ENCODE assay signal across 12 mouse cellular contexts in genomic region chr5:28124321-28125230, GRCm38 (mm10). TPM values are rescaled to one million over a fixed set of nuclear protein-coding genes. Genes with fewer than 3 reads are reported as not detected.
A peak's percentile ranks its signal among the peaks of the same experiment; 100 is the strongest.
DNase-seq lines count a peak whose midpoint lies in the region; ATAC-seq lines count a peak whose summit lies in the region.
"Had no signal": no experiment of that assay in that cellular context is flagged by ENCODE, and none has a peak within 500 bp of the region (broad histone marks: within the 10 kb centered on the region; RNA-seq: fewer than 3 reads in every experiment).

No protein-coding gene starts in this region.

- H3K27me3 ChIP-seq in heart, embryonic 12.5 days (replicated peaks): peaks cover 91% of the 10 kb centered on the region
- H3K27me3 ChIP-seq in forebrain, embryonic 14.5 days (replicated peaks; ENCODE audit: control insufficient read depth, insufficient read depth, low read length): peaks cover 84% of the 10 kb centered on the region
- peaks cover 38% of the 10 kb centered on the region for H3K27me3 ChIP-seq in midbrain, embryonic 14.5 days (ENCODE audit: control insufficient read depth, insufficient read depth, low read length)

- DNase-seq in heart, postnatal 4 days: no peak
- DNase-seq in Muller cell, postnatal 12 days (ENCODE audit: inconsistent ontology term): peak; percentile 12
- DNase-seq in forebrain, embryonic 14.5 days (ENCODE audit: low spot score): peak; percentile 29
- DNase-seq in midbrain, embryonic 14.5 days: peak; percentile 76
- DNase-seq in gastrocnemius, postnatal 14 days: no peak
- DNase-seq: adrenal gland, postnatal 25 days had no signal

- 0 out of 2 replicates have a peak overlapping the region, but pooled peaks have one; percentile 16 for H3K4me2 ChIP-seq in heart, embryonic 12.5 days
- H3K4me2 ChIP-seq in forebrain, embryonic 14.5 days (ENCODE audit: low read length): peak overlapping the region; percentile 12; the same call in 1 of the 2 replicates
- peak overlapping the region; percentile 53 for H3K4me2 ChIP-seq in midbrain, embryonic 14.5 days (ENCODE audit: low read length)
- H3K4me2 ChIP-seq: intestine, embryonic 15.5 days; limb, embryonic 15.5 days had no signal

- H3K27ac ChIP-seq in heart, embryonic 12.5 days (ENCODE audit: poor library complexity, severe bottlenecking): no peak overlapping the region
- H3K27ac ChIP-seq in forebrain, embryonic 14.5 days (ENCODE audit: low read depth, low read length): no peak overlapping the region
- H3K27ac ChIP-seq in midbrain, embryonic 14.5 days (replicated peaks; ENCODE audit: low read depth, low read length): peak overlapping the region; percentile 87
- H3K27ac ChIP-seq: intestine, embryonic 15.5 days; limb, embryonic 15.5 days had no signal

- no peak overlapping the region for H3K4me3 ChIP-seq in heart, embryonic 12.5 days
- no peak overlapping the region for H3K4me3 ChIP-seq in forebrain, embryonic 14.5 days (ENCODE audit: low read depth, low read length)
- H3K4me3 ChIP-seq in midbrain, embryonic 14.5 days (replicated peaks; ENCODE audit: low read depth, low read length): peak overlapping the region; percentile 28
- H3K4me3 ChIP-seq: intestine, embryonic 15.5 days; limb, embryonic 15.5 days had no signal

- 4% methylated on average over 28 of the region's 28 CpGs for WGBS in heart, embryonic 12.5 days
- whole genome bisulfite sequencing in forebrain, embryonic 14.5 days: 4% methylated on average over 28 of the region's 28 CpGs
- WGBS in midbrain, embryonic 14.5 days: 3% methylated on average over 28 of the region's 28 CpGs

- no peak overlapping the region for H3K9ac ChIP-seq in heart, embryonic 12.5 days
- no peak overlapping the region for H3K9ac ChIP-seq in forebrain, embryonic 14.5 days (ENCODE audit: low read length)
- peak overlapping the region; percentile 59 for H3K9ac ChIP-seq in midbrain, embryonic 14.5 days (replicated peaks; ENCODE audit: low read length)
- H3K9ac ChIP-seq: intestine, embryonic 15.5 days; limb, embryonic 15.5 days had no signal

- H3K9me3 ChIP-seq in heart, embryonic 12.5 days (replicated peaks): no peaks in the 10 kb centered on the region
- H3K9me3 ChIP-seq in forebrain, embryonic 14.5 days (replicated peaks; ENCODE audit: control insufficient read depth, low read length): no peaks in the 10 kb centered on the region
- H3K9me3 ChIP-seq in midbrain, embryonic 14.5 days (ENCODE audit: control insufficient read depth, low read length): no peaks in the 10 kb centered on the region
- H3K9me3 ChIP-seq: intestine, embryonic 15.5 days; limb, embryonic 15.5 days had no signal

- no peaks in the 10 kb centered on the region for H3K36me3 ChIP-seq in heart, embryonic 12.5 days
- H3K36me3 ChIP-seq in forebrain, embryonic 14.5 days (ENCODE audit: control insufficient read depth, insufficient read depth, low read length): no peaks in the 10 kb centered on the region
- H3K36me3 ChIP-seq in midbrain, embryonic 14.5 days (ENCODE audit: control insufficient read depth, insufficient read depth, low read length): no peaks in the 10 kb centered on the region
- H3K36me3 ChIP-seq: intestine, embryonic 15.5 days; limb, embryonic 15.5 days had no signal

- no peak for ATAC-seq in heart, embryonic 12.5 days (ENCODE audit: insufficient number of reproducible peaks, low FRiP score)
- peak; percentile 40 for ATAC-seq in forebrain, embryonic 14.5 days
- ATAC-seq in midbrain, embryonic 14.5 days (ENCODE audit: low FRiP score, low TSS enrichment): peak; percentile 86
- no peak for ATAC-seq in granulocyte monocyte progenitor cell, adult 5-6 weeks (replicated peaks; ENCODE audit: poor library complexity, severe bottlenecking)
- ATAC-seq in inflammation-experienced regulatory T-cells, adult 6 months: no peak
- ATAC-seq: intestine, embryonic 15.5 days had no signal

- intact Hi-C loops in gastrocnemius, postnatal 14 days (cut with DNase I; ENCODE audit: low total_unique reads): no loop called here

- peaks cover 3% of the 10 kb centered on the region for H3K4me1 ChIP-seq in heart, embryonic 12.5 days (replicated peaks)
- no peaks in the 10 kb centered on the region for H3K4me1 ChIP-seq in forebrain, embryonic 14.5 days (ENCODE audit: control insufficient read depth, insufficient read depth, low read length)
- peaks cover 11% of the 10 kb centered on the region for H3K4me1 ChIP-seq in midbrain, embryonic 14.5 days (ENCODE audit: control insufficient read depth, insufficient read depth, low read length)

RNA-seq across cellular contexts. Expression of gene En2, which starts 40.9 kb away (rescaled TPM):
- not detected in 2 replicates for polyA plus RNA-seq in heart, embryonic 12.5 days (2016; fragmentation: Nextera tagmentation; extraction: Ambion mirVana)
- total RNA-seq in heart, postnatal 4 days (2021): not detected
- polyA plus RNA-seq in forebrain, embryonic 14.5 days (2014; fragmentation: Nextera tagmentation; extraction: Ambion mirVana): not detected in 2 replicates
- polyA plus RNA-seq in midbrain, embryonic 14.5 days (2014; fragmentation: Nextera tagmentation; extraction: Ambion mirVana): 3.8 TPM in 2 replicates
- total RNA-seq in gastrocnemius, postnatal 14 days (2021): under 1 TPM; 0.18 to 0.23 TPM
- not detected in 2 replicates for total RNA-seq in granulocyte monocyte progenitor cell, adult 5-6 weeks (2014; fragmentation: Nextera tagmentation)
- not detected in 2 replicates for total RNA-seq in granulocyte monocyte progenitor cell, adult 5-6 weeks (2017)
- polyA plus RNA-seq in inflammation-experienced regulatory T-cells, adult 6 months (2017; shearing (Covaris generic)): not detected
- polyA plus RNA-seq: embryonic facial prominence, embryonic 14.5 days; intestine, embryonic 15.5 days; limb, embryonic 15.5 days had no signal

RNA-seq across cellular contexts. Expression of gene Insig1, which starts 53.4 kb away (rescaled TPM):
- 34.3 and 37.8 TPM in 2 replicates for polyA plus RNA-seq in heart, embryonic 12.5 days (2016; fragmentation: Nextera tagmentation; extraction: Ambion mirVana)
- 10 to 100 TPM; 53.3 to 54.0 TPM for total RNA-seq in heart, postnatal 4 days (2021)
- 81.8 and 85.6 TPM in 2 replicates for polyA plus RNA-seq in forebrain, embryonic 14.5 days (2014; fragmentation: Nextera tagmentation; extraction: Ambion mirVana)
- polyA plus RNA-seq in midbrain, embryonic 14.5 days (2014; fragmentation: Nextera tagmentation; extraction: Ambion mirVana): 80.1 and 94.3 TPM in 2 replicates
- 10 to 100 TPM in 1 of 2 experiments, 1 to 10 TPM in 1; 9.1 to 13.9 TPM for total RNA-seq in gastrocnemius, postnatal 14 days (2021)
- 10.4 and 12.1 TPM in 2 replicates for total RNA-seq in granulocyte monocyte progenitor cell, adult 5-6 weeks (2014; fragmentation: Nextera tagmentation)
- 32.9 and 34.2 TPM in 2 replicates for total RNA-seq in granulocyte monocyte progenitor cell, adult 5-6 weeks (2017)
- 10 to 100 TPM; 22.3 to 43.4 (median 26.7) TPM for polyA plus RNA-seq in inflammation-experienced regulatory T-cells, adult 6 months (2017; shearing (Covaris generic))

Comparison
In these comparisons a context has a peak if more than half of its experiments do, and no peak if none do; other contexts are left out.
1. ATAC-seq: peak in forebrain, embryonic 14.5 days (single experiment) and midbrain, embryonic 14.5 days (single experiment); none in heart, embryonic 12.5 days (single experiment), granulocyte monocyte progenitor cell, adult 5-6 weeks (single experiment) and inflammation-experienced regulatory T-cells, adult 6 months (single experiment).
2. DNase-seq: peak in Muller cell, postnatal 12 days (single experiment), forebrain, embryonic 14.5 days (single experiment) and midbrain, embryonic 14.5 days (single experiment); none in heart, postnatal 4 days (single experiment) and gastrocnemius, postnatal 14 days (single experiment).
3. Peak in every context shown above with its lines, with median percentiles within 50 percentile points of each other: H3K4me2 ChIP-seq.